Mouse (Mus musculus) monocyte, adult 5-6 weeks (primary cell): Measurements from ENCODE around the gene Fkbp6. TPM values are rescaled to one million over a fixed set of nuclear protein-coding genes. Genes with fewer than 3 reads are reported as not detected.
"Not testable (repeated sequence)": the region's sequence is repeated elsewhere in the genome, so short reads cannot be mapped to it uniquely, and the experiment has no call there.

Experiments
- ATAC-seq: fragments of 153-309, 156-312 bp; replicated peaks from 2 replicates; pipeline ENCODE4 v1.8.0; 2017; ENCODE audit warnings: mild to moderate bottlenecking; ENCODE audit not compliant: low TSS enrichment, insufficient number of reproducible peaks, severe bottlenecking, poor library complexity, low FRiP score
- total RNA-seq: library from RNA; stranded (forward); fragments of 200-1000, 200-491, 200-594 nt; gene quantifications from 3 replicates; pipeline ENCODE4 v1.2.3, GENCODE M21; 2017

Fkbp6 gene
- total RNA-seq, result not detected in 3 replicates

- ATAC-seq, result no peak
Measured at GRCm38 (mm10) chr5:135349862-135350261, at the start of gene Fkbp6. Gene Fkbp6, minus strand, starts transcription at chr5:135350044.

DNA sequence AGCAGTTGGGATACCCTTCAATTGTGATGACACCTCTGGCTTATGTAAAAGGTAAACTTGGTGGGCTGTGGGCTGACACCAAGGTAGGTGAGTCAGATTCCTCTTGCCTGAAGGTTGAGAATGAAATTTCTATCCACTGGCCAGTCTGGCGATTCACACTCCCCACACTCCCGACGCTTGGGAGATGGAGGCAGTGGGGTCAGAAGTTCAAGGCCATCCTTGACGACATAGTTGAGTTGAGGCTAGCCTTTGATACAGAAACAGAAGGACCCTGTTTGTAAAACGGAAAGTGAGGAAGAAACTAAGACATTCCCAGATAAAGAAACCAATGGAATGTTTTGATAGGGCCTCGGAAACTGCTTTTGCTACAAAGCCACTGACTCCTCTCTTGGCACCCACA is 49.5 kb upstream of the Fkbp6 start:
- no peak for ATAC-seq

DNA sequence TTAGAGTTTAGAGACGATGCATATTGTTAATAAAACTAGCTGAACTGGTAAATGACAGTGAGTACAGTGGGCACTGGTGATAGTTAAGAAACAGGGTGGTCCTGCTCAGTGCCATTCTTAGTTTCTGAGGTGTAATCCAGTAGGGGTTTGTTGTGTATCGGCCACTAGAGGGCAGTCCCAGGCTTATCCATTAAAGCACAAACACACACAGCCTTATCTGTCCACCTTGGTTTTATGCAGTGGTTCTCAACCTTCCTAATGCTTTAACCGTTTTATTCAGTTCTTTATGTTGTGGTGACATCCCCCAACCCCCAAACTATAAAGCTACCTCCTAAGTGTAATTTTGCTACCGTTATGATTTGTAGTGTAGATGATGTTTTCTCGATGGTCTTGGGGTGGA is 46.0 kb upstream of the Fkbp6 start:
- no peak; the same call in 1 of the 2 replicates for ATAC-seq

- peak; percentile 82 for ATAC-seq
Measured at GRCm38 (mm10) chr5:135394004-135394823, 44.4 kb upstream of the Fkbp6 start, which contains the start of gene Pom121. Gene Pom121, minus strand, starts transcription at chr5:135394546.

GRCm38 (mm10) chr5:135383771-135384170 is 33.9 kb upstream of the Fkbp6 start:
- no peak for ATAC-seq

GRCm38 (mm10) chr5:135382746-135383145 is 32.9 kb upstream of the Fkbp6 start:
- no peak for ATAC-seq

GRCm38 (mm10) chr5:135381356-135381925 is 31.6 kb upstream of the Fkbp6 start:
- no peak for ATAC-seq

- no peak for ATAC-seq
Measured at GRCm38 (mm10) chr5:135380681-135381080, 30.8 kb upstream of the Fkbp6 start.

GRCm38 (mm10) chr5:135376341-135376740 is 26.5 kb upstream of the Fkbp6 start:
- ATAC-seq, result no peak

- no peak for ATAC-seq
Measured at GRCm38 (mm10) chr5:135375167-135375566, 25.3 kb upstream of the Fkbp6 start.

- ATAC-seq, result no peak
Measured at GRCm38 (mm10) chr5:135373601-135374000, 23.8 kb upstream of the Fkbp6 start.

- no peak for ATAC-seq
Measured at GRCm38 (mm10) chr5:135371195-135371594, 21.4 kb upstream of the Fkbp6 start.

- ATAC-seq, result peak; percentile 87
Measured at GRCm38 (mm10) chr5:135369787-135370654, 20.2 kb upstream of the Fkbp6 start, which contains the start of gene Nsun5. Gene Nsun5, plus strand, starts transcription at chr5:135369953.

DNA sequence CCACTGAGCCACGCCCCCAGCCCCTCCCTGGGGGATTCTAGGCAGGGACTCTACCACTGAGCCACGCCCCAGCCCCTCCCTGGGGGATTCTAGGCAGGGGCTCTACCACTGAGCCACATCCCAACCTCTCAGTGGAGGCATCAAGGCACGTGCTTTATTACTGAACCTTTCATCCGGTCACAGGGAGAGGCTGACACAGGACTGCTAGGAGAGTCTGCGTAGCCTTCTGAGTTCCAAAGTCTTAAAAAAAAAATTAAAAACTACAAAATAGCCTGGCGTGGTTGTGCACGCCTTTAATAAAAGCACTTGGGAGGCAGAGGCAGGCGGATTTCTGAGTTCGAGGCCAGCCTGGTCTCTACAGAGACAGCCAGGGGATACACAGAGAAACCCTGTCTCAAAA is 19.4 kb upstream of the Fkbp6 start:
- ATAC-seq, result not testable (repeated sequence)

- ATAC-seq, result no peak
Measured at GRCm38 (mm10) chr5:135368312-135368711, 18.5 kb upstream of the Fkbp6 start.

- ATAC-seq, result no peak
Measured at GRCm38 (mm10) chr5:135367841-135368240, 18.0 kb upstream of the Fkbp6 start.

- ATAC-seq, result 0 out of 2 replicates have a peak, but pooled peaks have one; percentile 31
Measured at GRCm38 (mm10) chr5:135363540-135363939, 13.7 kb upstream of the Fkbp6 start.

DNA sequence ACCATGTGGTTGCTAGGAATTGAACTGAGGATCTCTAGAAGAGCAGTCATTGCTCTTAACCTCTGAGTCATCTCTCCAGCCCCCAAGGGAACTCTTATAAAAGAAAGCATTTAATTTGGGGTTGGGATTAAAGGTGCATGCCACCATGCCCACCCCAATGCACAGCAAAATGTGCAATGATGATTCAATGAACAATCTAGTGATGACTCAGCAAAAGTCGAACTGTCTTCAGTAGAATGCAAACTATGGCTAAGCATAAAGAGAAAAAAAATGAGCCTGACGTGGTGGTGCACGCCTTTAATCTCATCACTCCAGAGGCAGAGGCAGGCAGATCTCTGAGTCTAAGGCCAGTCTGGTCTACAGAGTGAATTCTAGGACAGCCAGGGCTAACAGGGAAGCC is 12.7 kb upstream of the Fkbp6 start:
- no peak for ATAC-seq

GRCm38 (mm10) chr5:135359772-135360171 is 9.9 kb upstream of the Fkbp6 start:
- no peak for ATAC-seq
